Mouse (Mus musculus): ENCODE measurements at regions not wholly inside any gene's neighbourhood (a gene's known extent, or its start where the extent isn't known, plus 50 kb on each side); places are given as distances from the start of the nearest gene placed in this dataset.

DNA sequence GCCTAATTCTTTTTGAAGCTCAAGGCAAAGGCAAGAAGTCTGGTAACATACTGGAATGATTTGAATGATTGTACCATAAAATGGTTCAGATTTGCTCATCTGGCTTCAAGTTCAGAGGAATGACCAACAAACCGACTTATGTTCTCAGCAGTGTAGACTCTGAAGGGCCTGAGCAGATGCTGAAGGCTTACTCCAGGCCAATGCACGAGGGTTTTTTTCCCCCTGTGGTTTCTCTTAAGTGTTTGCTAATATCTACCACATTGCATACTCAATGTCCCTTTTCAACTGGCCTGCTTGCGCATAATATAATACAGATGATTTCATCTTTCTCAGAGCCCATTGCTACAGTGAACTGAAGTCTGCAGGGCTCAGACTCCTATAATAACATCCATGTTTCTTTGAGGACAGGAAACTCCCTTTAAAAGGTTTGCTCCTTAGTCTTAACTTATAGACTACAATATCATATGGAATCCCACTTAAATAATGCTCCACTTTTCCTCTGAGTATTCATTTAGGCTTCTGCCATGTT, 1182.5 kb downstream of the Slc22a22 start:
- no peaks in the 10 kb centered on the region for H3K9me3 ChIP-seq (replicated peaks; ENCODE audit: low read length)
- H3K4me1 ChIP-seq (ENCODE audit: control insufficient read depth in 1 of 2, insufficient read depth in 2 of 2): no peaks in the 10 kb centered on the region
- in situ Hi-C loops (cut with MboI; ENCODE audit: low pct_ligation_motif_present, low pct_unique_long_range_greater_than_20kb, low sequenced_read_pairs) (no loop called here), dilution Hi-C loops (cut with MboI; ENCODE audit: extremely low pct_ligation_motif_present, extremely low pct_unique_long_range_greater_than_20kb, low sequenced_read_pairs) (no loop called here)
- H3K27ac ChIP-seq (ENCODE audit: insufficient read depth, low read depth): no peak overlapping the region
- DNase-seq (ENCODE audit: extremely low read depth): no peak
- H3K4me2 ChIP-seq (ENCODE audit: insufficient read depth, low read depth, poor library complexity, severe bottlenecking): no peak overlapping the region
- no peaks in the 10 kb centered on the region for H3K27me3 ChIP-seq (replicated peaks)
- H3K9ac ChIP-seq (ENCODE audit: insufficient read depth, low read depth): no peak overlapping the region
- TF ChIP-seq CHD2 (IDR thresholded peaks at IDR 0.05; ENCODE audit: low read length): no peak
- TF ChIP-seq GABPA (IDR thresholded peaks at IDR 0.05; ENCODE audit: insufficient replicate concordance, low read depth, low read length): no peak
- no peak for TF ChIP-seq ZC3H11A (IDR thresholded peaks at IDR 0.05; ENCODE audit: low read depth, low read length)
- H3K79me2 ChIP-seq (replicated peaks; ENCODE audit: control insufficient read depth, extremely low read depth, insufficient read depth, poor library complexity, severe bottlenecking): no peaks in the 10 kb centered on the region
- no peaks in the 10 kb centered on the region for H3K36me3 ChIP-seq (replicated peaks in 1 of 2; ENCODE audit: control insufficient read depth in 1 of 2, insufficient read depth in 1 of 2, low read length in 1 of 2)
- H3K4me3 ChIP-seq (replicated peaks in 1 of 3; ENCODE audit: low read depth in 2 of 3, low read length in 2 of 3, poor library complexity in 1 of 3): no peak overlapping the region

- no peak for DNase-seq (ENCODE audit: extremely low read depth)
- dilution Hi-C loops (cut with MboI; ENCODE audit: extremely low pct_ligation_motif_present, extremely low pct_unique_long_range_greater_than_20kb, low sequenced_read_pairs) (no loop called here), in situ Hi-C loops (cut with MboI; ENCODE audit: low pct_ligation_motif_present, low pct_unique_long_range_greater_than_20kb, low sequenced_read_pairs) (no loop called here)
- no peak overlapping the region for H3K4me3 ChIP-seq (replicated peaks in 1 of 3; ENCODE audit: low read depth in 2 of 3, low read length in 2 of 3, poor library complexity in 1 of 3)
- no peaks in the 10 kb centered on the region for H3K27me3 ChIP-seq (replicated peaks)
- H3K9me3 ChIP-seq (replicated peaks; ENCODE audit: low read length): no peaks in the 10 kb centered on the region
- no peaks in the 10 kb centered on the region for H3K79me2 ChIP-seq (replicated peaks; ENCODE audit: control insufficient read depth, extremely low read depth, insufficient read depth, poor library complexity, severe bottlenecking)
- H3K36me3 ChIP-seq (replicated peaks in 1 of 2; ENCODE audit: control insufficient read depth in 1 of 2, insufficient read depth in 1 of 2, low read length in 1 of 2): no peaks in the 10 kb centered on the region
- H3K27ac ChIP-seq (ENCODE audit: insufficient read depth, low read depth): no peak overlapping the region
- no peak overlapping the region for H3K9ac ChIP-seq (ENCODE audit: insufficient read depth, low read depth)
- H3K4me2 ChIP-seq (ENCODE audit: insufficient read depth, low read depth, poor library complexity, severe bottlenecking): no peak overlapping the region
- no peak for TF ChIP-seq BHLHE40 (IDR thresholded peaks at IDR 0.05; ENCODE audit: low read depth, low read length)
- no peak for TF ChIP-seq TBP (conservative IDR thresholded peaks at IDR 0.05; ENCODE audit: low read depth, low read length)
- no peak for TF ChIP-seq POLR2A (IDR thresholded peaks at IDR 0.05; ENCODE audit: low read depth, low read length)
- TF ChIP-seq MAX (IDR thresholded peaks at IDR 0.05; ENCODE audit: low read length): no peak
- no peak for TF ChIP-seq IRF4 (IDR thresholded peaks at IDR 0.05; ENCODE audit: low read depth, low read length)
- TF ChIP-seq MXI1 (IDR thresholded peaks at IDR 0.05; ENCODE audit: low read depth, low read length): no peak
- no peak for TF ChIP-seq USF1 (IDR thresholded peaks at IDR 0.05; ENCODE audit: low read depth, low read length)
- TF ChIP-seq ZKSCAN1 (IDR thresholded peaks at IDR 0.05; ENCODE audit: borderline replicate concordance, low read depth, low read length): no peak
- TF ChIP-seq JUND (conservative IDR thresholded peaks at IDR 0.05; ENCODE audit: low read depth, low read length): no peak
- TF ChIP-seq KAT2A (IDR thresholded peaks at IDR 0.05; ENCODE audit: insufficient replicate concordance, low read length): no peak
- no peak for TF ChIP-seq CHD1 (IDR thresholded peaks at IDR 0.05; ENCODE audit: low read depth, low read length)
- TF ChIP-seq JUN (IDR thresholded peaks at IDR 0.05; ENCODE audit: insufficient read depth, low read depth, low read length): no peak
- no peak for TF ChIP-seq ELF1 (IDR thresholded peaks at IDR 0.05; ENCODE audit: low read depth, low read length)
- TF ChIP-seq MYC (IDR thresholded peaks at IDR 0.05; ENCODE audit: low read depth, low read length): no peak
- no peak for TF ChIP-seq MAZ (IDR thresholded peaks at IDR 0.05; ENCODE audit: low read depth, low read length)
- TF ChIP-seq E2F4 (IDR thresholded peaks at IDR 0.05; ENCODE audit: insufficient replicate concordance, low read depth, low read length): no peak
- no peak for TF ChIP-seq USF2 (conservative IDR thresholded peaks at IDR 0.05; ENCODE audit: low read depth, low read length)
- TF ChIP-seq UBTF (IDR thresholded peaks at IDR 0.05; ENCODE audit: low read depth, low read length): no peak
- H3K4me1 ChIP-seq (ENCODE audit: control insufficient read depth in 1 of 2, insufficient read depth in 2 of 2): no peaks in the 10 kb centered on the region
These were observed 1198.7 kb downstream of the Slc22a22 start for GRCm38 (mm10) chr15:56278622-56279301.

Data from CH12.LX (cell line).